Mouse (Mus musculus): ENCODE measurements at regions not wholly inside any gene's neighbourhood (a gene's known extent, or its start where the extent isn't known, plus 50 kb on each side); places are given as distances from the start of the nearest gene placed in this dataset.

GRCm38 (mm10) chr2:158909086-158909485 lies 114.5 kb downstream of the Dhx35 start:
- TF ChIP-seq CTCF (IDR thresholded peaks at IDR 0.05; ENCODE audit: extremely low read depth, insufficient read depth, insufficient read length, insufficient replicate concordance): no peak
- no peak for TF ChIP-seq POLR2A (IDR thresholded peaks at IDR 0.05; ENCODE audit: low read depth, low read length)
- 64% methylated on average over 3 of the region's 3 CpGs for WGBS
- H3K36me3 ChIP-seq (ENCODE audit: control insufficient read depth, insufficient read depth, low read length): no peaks in the 10 kb centered on the region
- H3K27ac ChIP-seq (ENCODE audit: insufficient read depth, low read length): no peak overlapping the region
- DNase-seq (ENCODE audit: low read depth in 1 of 2, low spot score in 2 of 2): no peak
- no peaks in the 10 kb centered on the region for H3K4me1 ChIP-seq (ENCODE audit: control insufficient read depth, insufficient read depth, insufficient read length)
- no peaks in the 10 kb centered on the region for H3K27me3 ChIP-seq (ENCODE audit: control insufficient read depth, insufficient read depth, low read length)
- H3K4me3 ChIP-seq (ENCODE audit: extremely low read depth, insufficient read depth, insufficient read length): no peak overlapping the region

GRCm38 (mm10) chr2:158910325-158910724 lies 115.7 kb downstream of the Dhx35 start:
- no peaks in the 10 kb centered on the region for H3K36me3 ChIP-seq (ENCODE audit: control insufficient read depth, insufficient read depth, low read length)

DNA sequence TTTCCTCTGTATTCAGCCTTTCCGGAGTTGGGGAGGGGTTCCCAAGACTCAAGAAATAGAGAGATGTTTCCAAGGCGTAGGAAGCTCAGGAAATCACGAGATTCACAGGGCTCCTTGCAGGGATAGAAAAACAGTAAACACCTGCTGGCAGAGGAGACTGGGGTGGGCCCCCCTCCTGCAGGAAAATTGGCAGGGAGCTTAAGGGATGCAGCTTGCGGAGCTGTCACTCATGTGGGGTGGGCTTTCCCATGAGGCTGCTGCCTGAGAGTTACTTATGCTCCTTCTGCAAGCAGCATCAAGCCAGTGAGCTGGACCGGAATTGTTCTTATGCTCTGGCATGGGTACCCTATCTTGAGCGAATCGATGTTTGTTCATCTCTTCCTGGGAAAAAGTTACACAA lies 116.6 kb downstream of the Dhx35 start:
- Histone ChIP-seq H3K4me1 (ENCODE audit: control insufficient read depth, insufficient read depth, insufficient read length) (no peaks in the 10 kb centered on the region), H3K4me3 (ENCODE audit: extremely low read depth, insufficient read depth, insufficient read length) (no peak overlapping the region), H3K27me3 (ENCODE audit: control insufficient read depth, insufficient read depth, low read length) (no peaks in the 10 kb centered on the region), H3K36me3 (ENCODE audit: control insufficient read depth, insufficient read depth, low read length) (no peaks in the 10 kb centered on the region), H3K27ac (ENCODE audit: insufficient read depth, low read length) (no peak overlapping the region)
- no peak for DNase-seq (ENCODE audit: low read depth in 1 of 2, low spot score in 2 of 2)
- WGBS: 53% methylated on average over 7 of the region's 7 CpGs
- TF ChIP-seq POLR2A (IDR thresholded peaks at IDR 0.05; ENCODE audit: low read depth, low read length): no peak
- TF ChIP-seq CTCF (IDR thresholded peaks at IDR 0.05; ENCODE audit: extremely low read depth, insufficient read depth, insufficient read length, insufficient replicate concordance): no peak

More at GRCm38 (mm10) chr2:158910325-158910724, 115.7 kb downstream of the Dhx35 start:
- TF ChIP-seq CTCF (IDR thresholded peaks at IDR 0.05; ENCODE audit: extremely low read depth, insufficient read depth, insufficient read length, insufficient replicate concordance) (no peak), POLR2A (IDR thresholded peaks at IDR 0.05; ENCODE audit: low read depth, low read length) (no peak)
- 63% methylated on average over 8 of the region's 8 CpGs for WGBS
- H3K4me1 ChIP-seq (ENCODE audit: control insufficient read depth, insufficient read depth, insufficient read length): no peaks in the 10 kb centered on the region
- DNase-seq (ENCODE audit: low read depth in 1 of 2, low spot score in 2 of 2): no peak
- no peak overlapping the region for H3K4me3 ChIP-seq (ENCODE audit: extremely low read depth, insufficient read depth, insufficient read length)
- H3K27me3 ChIP-seq (ENCODE audit: control insufficient read depth, insufficient read depth, low read length): no peaks in the 10 kb centered on the region
- no peak overlapping the region for H3K27ac ChIP-seq (ENCODE audit: insufficient read depth, low read length)

- 40% methylated on average over 9 of the region's 9 CpGs for WGBS
- H3K36me3 ChIP-seq (ENCODE audit: control insufficient read depth, insufficient read depth, low read length): no peaks in the 10 kb centered on the region
- DNase-seq (ENCODE audit: low read depth in 1 of 2, low spot score in 2 of 2): no peak
- H3K4me3 ChIP-seq (ENCODE audit: extremely low read depth, insufficient read depth, insufficient read length): no peak overlapping the region
- no peak overlapping the region for H3K27ac ChIP-seq (ENCODE audit: insufficient read depth, low read length)
- no peaks in the 10 kb centered on the region for H3K27me3 ChIP-seq (ENCODE audit: control insufficient read depth, insufficient read depth, low read length)
- H3K4me1 ChIP-seq (ENCODE audit: control insufficient read depth, insufficient read depth, insufficient read length): no peaks in the 10 kb centered on the region
- TF ChIP-seq CTCF (IDR thresholded peaks at IDR 0.05; ENCODE audit: extremely low read depth, insufficient read depth, insufficient read length, insufficient replicate concordance): peak; percentile 44; the same call in 1 of the 2 replicates
- TF ChIP-seq POLR2A (IDR thresholded peaks at IDR 0.05; ENCODE audit: low read depth, low read length): no peak
Measured at GRCm38 (mm10) chr2:158912631-158913258, 118.1 kb downstream of the Dhx35 start.

- Histone ChIP-seq H3K36me3 (ENCODE audit: control insufficient read depth, insufficient read depth, low read length) (no peaks in the 10 kb centered on the region), H3K27me3 (ENCODE audit: control insufficient read depth, insufficient read depth, low read length) (no peaks in the 10 kb centered on the region), H3K4me1 (ENCODE audit: control insufficient read depth, insufficient read depth, insufficient read length) (no peaks in the 10 kb centered on the region), H3K4me3 (ENCODE audit: extremely low read depth, insufficient read depth, insufficient read length) (no peak overlapping the region), H3K27ac (ENCODE audit: insufficient read depth, low read length) (no peak overlapping the region)
- WGBS: 56% methylated on average over 6 of the region's 6 CpGs
- no peak for DNase-seq (ENCODE audit: low read depth in 1 of 2, low spot score in 2 of 2)
- TF ChIP-seq CTCF (IDR thresholded peaks at IDR 0.05; ENCODE audit: extremely low read depth, insufficient read depth, insufficient read length, insufficient replicate concordance): no peak
- no peak for TF ChIP-seq POLR2A (IDR thresholded peaks at IDR 0.05; ENCODE audit: low read depth, low read length)
Measured at GRCm38 (mm10) chr2:158917398-158917797, 122.8 kb downstream of the Dhx35 start.

DNA sequence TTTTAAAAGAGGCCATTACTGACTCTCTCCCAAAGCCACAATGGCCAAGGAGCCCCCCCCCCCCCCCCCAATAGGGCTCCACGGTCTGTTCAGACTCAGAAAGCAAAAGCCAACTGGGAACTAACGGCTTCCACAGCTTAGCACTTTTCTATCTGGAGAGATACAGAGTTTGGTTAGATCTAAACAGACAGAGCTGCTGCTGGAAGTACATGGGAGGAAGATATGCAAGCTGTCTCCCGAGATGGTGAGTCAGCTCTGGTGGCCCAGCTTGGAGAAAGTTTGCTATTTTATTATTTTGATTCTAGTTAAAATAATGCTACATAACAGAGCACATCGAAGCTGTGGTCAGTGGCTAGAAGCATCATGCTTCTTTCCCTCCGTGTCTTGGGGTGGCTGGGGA lies 123.7 kb downstream of the Dhx35 start:
- no peak overlapping the region for H3K27ac ChIP-seq (ENCODE audit: insufficient read depth, low read length)
- no peaks in the 10 kb centered on the region for H3K27me3 ChIP-seq (ENCODE audit: control insufficient read depth, insufficient read depth, low read length)
- WGBS: 82% methylated on average over 5 of the region's 5 CpGs
- DNase-seq (ENCODE audit: low read depth in 1 of 2, low spot score in 2 of 2): no peak
- no peaks in the 10 kb centered on the region for H3K36me3 ChIP-seq (ENCODE audit: control insufficient read depth, insufficient read depth, low read length)
- TF ChIP-seq POLR2A (IDR thresholded peaks at IDR 0.05; ENCODE audit: low read depth, low read length) (no peak), CTCF (IDR thresholded peaks at IDR 0.05; ENCODE audit: extremely low read depth, insufficient read depth, insufficient read length, insufficient replicate concordance) (no peak)
- H3K4me1 ChIP-seq (ENCODE audit: control insufficient read depth, insufficient read depth, insufficient read length): no peaks in the 10 kb centered on the region
- H3K4me3 ChIP-seq (ENCODE audit: extremely low read depth, insufficient read depth, insufficient read length): no peak overlapping the region
